Mouse (Mus musculus) midbrain, embryonic 10.5 days (tissue): ENCODE results near the gene A730049H05Rik. TPM values are rescaled to one million over a fixed set of nuclear protein-coding genes. Genes with fewer than 3 reads are reported as not detected.

Source experiments
- DNase-seq: peaks from one replicate; pipeline ENCODE4 v3.0.0-alpha.2; 2017; ENCODE audit warnings: low spot score
- H3K27ac ChIP-seq: fragments of 300-500 bp; sonication (generic); replicated peaks from 2 replicates; pipeline ENCODE4 v1.5.1; 2016; ENCODE audit warnings: mild to moderate bottlenecking
- H3K27me3 ChIP-seq: fragments of 300-500 bp; sonication (generic); 2 replicates; pipeline ENCODE4 v1.6.1; 2016; ENCODE audit warnings: low read depth, mild to moderate bottlenecking; ENCODE audit not compliant: poor library complexity, severe bottlenecking
- H3K36me3 ChIP-seq: fragments of 300-500 bp; sonication (generic); 2 replicates; pipeline ENCODE4 v1.6.1; 2016; ENCODE audit warnings: mild to moderate bottlenecking, moderate library complexity
- H3K4me1 ChIP-seq: fragments of 300-500 bp; sonication (generic); 2 replicates; pipeline ENCODE4 v1.6.1; 2016
- H3K4me3 ChIP-seq: fragments of 300-500 bp; sonication (generic); 2 replicates; pipeline ENCODE4 v1.5.1; 2016; ENCODE audit warnings: mild to moderate bottlenecking, moderate library complexity
- H3K9me3 ChIP-seq: fragments of 300-500 bp; sonication (generic); replicated peaks from 2 replicates; pipeline ENCODE4 v1.6.1; 2016; ENCODE audit warnings: mild to moderate bottlenecking
- WGBS: fragments of 180-500 bp; shearing (Covaris S2); methylation state at CpG from one replicate; pipeline ENCODE4 v1.1.7; 2016; 5-methylcytosine and 5-hydroxymethylcytosine counted together
- polyA plus RNA-seq: library from polyadenylated mRNA; unstranded; fragments of >200 nt; fragmentation: Nextera tagmentation; extraction: Ambion mirVana; gene quantifications from 2 replicates; pipeline ENCODE4 v1.2.1, GENCODE M21; 2016

Gene A730049H05Rik
- polyA plus RNA-seq, 1 experiment from 2014 or later = 1.5 TPM

DNA sequence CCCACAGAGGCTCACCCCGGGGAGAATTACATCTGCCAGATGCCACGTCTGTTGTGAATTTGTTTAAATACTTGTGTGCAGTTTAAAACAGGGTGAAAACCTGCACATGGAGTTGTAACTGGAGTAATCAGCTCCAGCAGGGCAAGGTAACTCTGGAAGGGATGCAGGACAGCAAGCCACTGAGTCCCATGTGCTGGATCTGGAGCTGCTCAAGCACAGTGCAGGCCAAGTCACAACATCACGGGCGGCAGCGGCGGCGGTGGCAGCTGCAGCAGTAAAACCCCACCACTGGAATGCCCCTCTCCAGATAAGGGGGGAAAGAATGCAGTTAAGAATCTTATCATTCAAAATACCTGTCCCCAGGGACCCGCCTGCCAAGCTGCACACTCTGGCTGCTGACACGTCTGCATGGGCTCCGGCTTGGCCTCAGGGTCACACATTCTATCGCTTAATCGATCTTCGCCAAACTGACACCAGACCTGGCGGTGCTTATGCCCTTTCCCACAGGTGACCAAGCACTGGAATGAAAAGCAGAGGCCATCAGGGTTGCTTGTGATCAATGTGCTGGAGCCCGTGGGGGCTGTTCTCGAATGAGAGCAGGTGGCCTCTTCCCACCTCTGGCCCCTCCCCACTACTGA is 53.4 kb downstream of the A730049H05Rik start:
- DNase-seq = no peak
- H3K36me3 ChIP-seq = no peaks in the 10 kb centered on the region; the same call in 1 of the 2 replicates
- no peaks in the 10 kb centered on the region for H3K9me3 ChIP-seq
- no peak overlapping the region for H3K27ac ChIP-seq
- peaks cover 13% of the 10 kb centered on the region for H3K4me1 ChIP-seq
- 68% methylated on average over 16 of the region's 16 CpGs for WGBS
- no peaks in the 10 kb centered on the region for H3K27me3 ChIP-seq
- no peak overlapping the region for H3K4me3 ChIP-seq

DNA sequence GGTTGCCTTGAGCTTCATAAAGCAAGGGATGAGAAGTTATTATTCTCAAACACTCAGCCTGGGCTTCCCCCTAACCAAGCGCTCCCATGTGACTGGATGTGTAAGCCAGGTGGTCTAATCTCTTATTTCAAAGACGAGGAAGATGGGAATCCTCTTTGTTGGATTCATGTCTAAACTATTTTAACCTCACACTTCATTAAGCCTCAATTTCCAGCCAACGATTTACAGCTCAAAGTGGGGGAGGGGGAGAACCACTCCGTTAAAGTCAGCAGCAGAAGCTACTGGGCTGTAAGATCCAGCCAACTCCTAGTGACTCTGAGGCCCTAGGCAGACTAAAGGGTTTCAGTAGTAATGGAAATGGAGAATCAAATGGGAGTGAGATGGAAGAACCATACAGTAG is 55.5 kb downstream of the A730049H05Rik start:
- Histone ChIP-seq H3K4me3 (no peak overlapping the region), H3K27me3 (peaks cover 5% of the 10 kb centered on the region; the same call in 1 of the 2 replicates), H3K36me3 (no peaks in the 10 kb centered on the region; the same call in 1 of the 2 replicates), H3K27ac (no peak overlapping the region), H3K9me3 (no peaks in the 10 kb centered on the region), H3K4me1 (peaks cover 13% of the 10 kb centered on the region)
- DNase-seq = no peak
- 71% methylated on average over 4 of the region's 4 CpGs for WGBS

DNA sequence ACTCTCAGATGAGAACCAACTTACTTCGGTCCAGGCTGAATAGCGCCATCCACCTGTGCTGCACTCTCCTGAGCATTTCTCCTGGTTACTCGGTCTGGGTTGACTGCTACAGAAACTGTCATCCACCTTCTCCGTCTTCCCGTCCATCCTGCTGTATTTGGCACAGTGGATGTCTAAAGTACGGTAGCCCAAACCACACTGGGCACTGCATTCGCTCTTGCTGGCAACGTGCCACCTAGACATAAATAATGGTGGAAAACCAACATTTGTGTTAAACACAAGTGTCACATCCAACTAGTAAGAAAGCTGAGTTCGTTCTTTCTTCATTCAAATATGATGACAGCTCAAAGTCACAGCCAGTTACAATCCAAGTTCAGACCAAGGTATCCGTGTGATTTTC is 56.5 kb downstream of the A730049H05Rik start:
- Histone ChIP-seq H3K9me3 (no peaks in the 10 kb centered on the region), H3K27me3 (peaks cover 15% of the 10 kb centered on the region; the same call in 1 of the 2 replicates), H3K4me3 (no peak overlapping the region), H3K27ac (no peak overlapping the region), H3K4me1 (peaks cover 13% of the 10 kb centered on the region), H3K36me3 (peaks cover 4% of the 10 kb centered on the region; the same call in 1 of the 2 replicates)
- DNase-seq = no peak
- 91% methylated on average over 10 of the region's 10 CpGs for WGBS

DNA sequence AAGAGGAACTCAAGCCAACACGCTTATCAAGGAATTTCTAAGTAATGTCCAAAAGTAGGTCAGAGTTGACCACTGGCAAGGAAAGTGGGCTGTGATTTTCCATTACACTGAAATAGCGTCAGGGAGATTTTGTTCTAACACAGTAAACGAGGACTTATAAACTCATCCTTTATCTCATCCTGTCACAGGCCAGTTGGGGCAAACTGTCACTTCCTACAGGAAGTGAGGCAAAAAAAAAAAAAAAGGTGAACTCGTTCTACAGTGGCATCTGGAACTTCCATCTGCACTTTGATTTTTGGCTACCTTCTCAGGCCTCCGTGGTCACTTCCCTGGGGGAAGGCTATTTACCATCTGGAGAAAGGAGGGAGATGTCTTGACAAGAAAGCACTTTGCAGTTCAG is 58.6 kb downstream of the A730049H05Rik start:
- DNase-seq = no peak
- Histone ChIP-seq H3K9me3 (no peaks in the 10 kb centered on the region), H3K4me3 (no peak overlapping the region), H3K4me1 (peaks cover 3% of the 10 kb centered on the region), H3K27me3 (peaks cover 34% of the 10 kb centered on the region), H3K36me3 (peaks cover 5% of the 10 kb centered on the region; the same call in 1 of the 2 replicates), H3K27ac (no peak overlapping the region)
- 81% methylated on average over 5 of the region's 5 CpGs for WGBS

DNA sequence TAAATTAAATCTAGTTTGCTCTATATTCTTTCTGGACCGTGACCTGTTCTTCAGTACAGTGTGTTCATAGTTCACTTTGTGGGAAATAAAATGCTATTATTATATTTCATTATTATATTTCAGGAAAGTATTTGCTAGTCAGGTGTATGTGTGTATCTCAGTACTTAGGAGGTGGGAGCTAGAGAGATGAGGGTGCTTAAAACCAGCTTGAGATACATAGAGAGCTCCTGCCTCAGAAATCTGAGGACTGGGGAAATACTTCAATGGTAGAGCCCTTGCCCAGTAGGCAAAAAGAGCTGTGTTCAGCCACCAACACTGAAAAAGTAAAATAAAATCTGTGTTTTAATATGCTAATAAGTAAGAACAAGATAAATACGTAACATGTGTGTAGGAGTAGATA is 59.1 kb downstream of the A730049H05Rik start:
- H3K36me3 ChIP-seq = peaks cover 5% of the 10 kb centered on the region; the same call in 1 of the 2 replicates
- no peak for DNase-seq
- H3K9me3 ChIP-seq = no peaks in the 10 kb centered on the region
- WGBS = 89% methylated on average over 2 of the region's 2 CpGs
- H3K4me3 ChIP-seq = no peak overlapping the region
- H3K4me1 ChIP-seq = no peaks in the 10 kb centered on the region
- H3K27ac ChIP-seq = no peak overlapping the region
- peaks cover 39% of the 10 kb centered on the region for H3K27me3 ChIP-seq

DNA sequence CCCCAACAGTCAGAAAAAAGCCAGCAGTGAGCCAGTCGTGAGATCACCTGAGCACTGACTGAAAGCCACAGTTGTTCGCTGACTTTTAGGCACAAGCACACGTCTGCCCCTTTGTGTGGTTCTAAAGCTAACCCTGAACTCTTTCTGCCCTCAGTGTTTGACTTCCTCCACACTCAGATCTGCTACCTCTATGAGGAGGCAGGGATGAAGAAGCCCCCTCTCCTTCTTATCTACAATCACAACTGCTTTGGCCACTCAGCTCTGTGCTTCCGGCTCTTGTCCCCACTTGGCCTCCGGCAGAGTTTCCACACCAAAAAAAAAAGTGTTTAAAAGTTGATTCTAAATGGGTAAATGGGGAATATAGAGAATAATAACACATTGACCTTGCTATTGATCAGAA is 59.8 kb downstream of the A730049H05Rik start:
- no peaks in the 10 kb centered on the region for H3K4me1 ChIP-seq
- no peak for DNase-seq
- peaks cover 47% of the 10 kb centered on the region for H3K27me3 ChIP-seq
- H3K27ac ChIP-seq = no peak overlapping the region
- 87% methylated on average over 5 of the region's 5 CpGs for WGBS
- H3K4me3 ChIP-seq = no peak overlapping the region
- no peaks in the 10 kb centered on the region for H3K9me3 ChIP-seq
- H3K36me3 ChIP-seq = peaks cover 5% of the 10 kb centered on the region; the same call in 1 of the 2 replicates

DNA sequence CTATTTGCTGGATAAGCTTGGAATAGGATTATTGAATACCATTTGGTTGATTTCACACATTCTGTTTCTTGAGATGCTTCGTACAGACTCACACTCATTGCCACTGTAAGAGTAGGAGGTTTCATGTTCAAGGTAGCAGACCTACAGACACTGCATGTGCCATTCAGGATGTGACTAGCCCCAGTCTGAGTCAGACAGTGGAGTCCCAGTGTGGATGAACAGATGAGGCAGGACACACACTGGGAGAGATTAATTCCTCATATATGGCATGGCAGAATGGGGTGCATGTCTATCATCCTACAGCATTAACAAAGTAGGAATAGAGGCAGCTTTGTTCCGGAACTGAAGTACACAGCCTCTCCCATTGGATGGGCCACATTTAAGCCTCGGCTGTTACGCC is 61.0 kb downstream of the A730049H05Rik start:
- Histone ChIP-seq H3K4me3 (no peak overlapping the region), H3K9me3 (no peaks in the 10 kb centered on the region), H3K4me1 (peaks cover 4% of the 10 kb centered on the region; the same call in 1 of the 2 replicates), H3K27me3 (peaks cover 58% of the 10 kb centered on the region), H3K27ac (no peak overlapping the region), H3K36me3 (peaks cover 5% of the 10 kb centered on the region; the same call in 1 of the 2 replicates)
- DNase-seq = no peak
- WGBS = 96% methylated on average over 4 of the region's 4 CpGs

DNA sequence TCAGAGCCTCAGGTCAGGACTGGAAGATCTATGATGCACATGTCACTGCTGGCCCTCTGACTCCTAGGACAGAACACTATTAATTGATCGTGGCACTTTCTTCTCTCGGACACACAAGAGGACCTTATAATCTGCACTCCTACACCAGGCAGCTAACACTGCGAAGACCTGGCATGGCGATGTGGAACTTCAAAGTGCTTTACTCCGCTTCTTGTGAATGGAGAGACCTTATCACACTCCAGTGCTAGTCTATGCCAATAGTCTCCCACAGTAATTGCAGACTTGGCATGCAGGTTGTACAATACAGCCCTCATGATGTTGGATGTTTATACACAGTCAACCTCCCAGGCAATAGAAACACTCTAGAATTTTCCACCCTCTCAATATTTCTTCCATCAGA is 62.5 kb downstream of the A730049H05Rik start:
- no peak for DNase-seq
- Histone ChIP-seq H3K4me3 (no peak overlapping the region), H3K4me1 (peaks cover 19% of the 10 kb centered on the region), H3K27ac (no peak overlapping the region), H3K9me3 (no peaks in the 10 kb centered on the region), H3K36me3 (peaks cover 5% of the 10 kb centered on the region; the same call in 1 of the 2 replicates), H3K27me3 (peaks cover 66% of the 10 kb centered on the region)
- WGBS = 91% methylated on average over 5 of the region's 5 CpGs

DNA sequence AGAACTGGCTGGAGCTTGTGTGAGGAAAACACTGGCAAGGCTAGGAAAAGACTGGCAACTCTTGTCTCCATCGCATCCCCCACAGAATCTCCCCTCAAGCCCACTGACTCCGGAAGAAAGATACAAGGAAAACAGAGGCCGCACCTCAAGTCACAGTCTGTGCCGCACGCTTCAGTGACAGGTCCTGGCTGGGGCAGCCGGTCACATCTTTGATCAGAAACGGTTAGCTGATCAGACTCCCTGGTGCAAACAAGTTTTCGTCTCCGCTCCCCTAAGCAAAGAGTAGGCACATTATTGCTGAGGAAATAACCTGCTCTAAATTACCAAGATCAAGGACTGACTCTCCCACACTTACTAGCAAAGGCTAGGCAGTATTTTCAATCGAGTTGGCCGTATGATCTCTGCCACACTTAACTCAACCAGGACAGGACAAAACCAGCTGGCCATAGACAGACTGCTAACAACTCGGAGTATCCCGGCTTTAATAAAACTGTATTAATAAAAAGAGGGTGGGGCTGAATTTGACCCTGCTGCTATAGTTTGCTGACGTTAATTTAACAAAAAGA is 63.5 kb downstream of the A730049H05Rik start:
- Histone ChIP-seq H3K9me3 (no peaks in the 10 kb centered on the region), H3K36me3 (peaks cover 5% of the 10 kb centered on the region; the same call in 1 of the 2 replicates), H3K4me3 (no peak overlapping the region), H3K4me1 (peaks cover 26% of the 10 kb centered on the region), H3K27me3 (peaks cover 77% of the 10 kb centered on the region), H3K27ac (no peak overlapping the region)
- WGBS = 76% methylated on average over 14 of the region's 14 CpGs
- no peak for DNase-seq

DNA sequence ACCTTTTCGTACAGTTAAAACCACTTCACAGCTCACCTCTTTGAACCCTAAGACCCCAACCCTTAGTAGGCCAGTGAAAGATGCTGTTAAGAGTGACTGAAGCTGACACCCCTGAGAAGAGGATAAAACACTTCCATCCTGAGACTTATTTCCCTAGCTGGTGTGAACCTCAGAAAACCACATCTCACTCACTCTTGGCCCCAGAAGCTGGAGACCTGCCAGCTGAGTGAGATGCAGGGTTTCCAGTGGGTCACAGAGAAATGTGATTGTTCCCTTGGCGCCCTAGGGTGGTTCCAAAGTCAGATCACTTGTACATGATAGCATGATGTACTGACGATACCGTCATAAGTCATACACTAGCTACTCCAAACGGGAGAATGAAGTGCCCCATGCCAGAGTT is 66.2 kb downstream of the A730049H05Rik start:
- Histone ChIP-seq H3K4me1 (peaks cover 26% of the 10 kb centered on the region), H3K4me3 (no peak overlapping the region), H3K27me3 (peaks cover 91% of the 10 kb centered on the region), H3K36me3 (peaks cover 4% of the 10 kb centered on the region; the same call in 1 of the 2 replicates), H3K9me3 (no peaks in the 10 kb centered on the region), H3K27ac (no peak overlapping the region)
- DNase-seq = no peak
- WGBS = 61% methylated on average over 5 of the region's 5 CpGs

DNA sequence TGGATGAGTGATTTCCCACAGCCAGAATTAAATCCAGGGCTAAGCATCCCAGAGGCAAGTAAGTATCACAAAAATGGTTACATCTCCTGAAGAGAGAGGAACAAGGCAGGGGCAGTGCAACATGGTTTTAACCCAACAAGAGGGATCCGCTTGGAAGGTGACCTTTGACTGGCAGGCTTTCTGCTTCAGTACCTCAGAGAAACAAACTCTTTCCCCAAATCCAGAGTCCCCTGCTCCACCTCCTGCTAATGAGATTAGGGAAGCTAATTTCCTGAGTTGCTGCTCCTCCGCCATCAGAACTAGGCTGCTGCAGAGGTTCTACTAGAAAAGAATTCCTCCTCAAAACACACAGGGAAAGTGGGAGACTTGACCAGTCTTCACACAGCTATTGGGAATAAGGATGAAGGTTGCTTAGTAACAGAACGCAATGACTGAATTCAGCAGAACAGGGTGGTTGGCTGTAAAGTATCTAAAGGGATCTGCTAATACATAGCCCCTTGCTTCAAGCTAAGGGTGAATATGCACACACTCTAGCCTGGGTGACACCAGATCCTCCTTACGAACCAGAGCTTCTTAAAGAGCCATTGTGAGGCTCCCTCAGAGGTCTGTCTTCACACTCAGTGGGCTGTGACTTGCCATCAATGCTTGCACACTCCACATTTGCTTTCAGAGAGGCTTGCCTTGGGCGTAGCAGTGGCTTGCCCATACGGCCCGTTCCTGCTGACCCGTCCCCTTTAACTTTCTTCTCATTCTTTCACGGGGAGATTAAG is 67.0 kb downstream of the A730049H05Rik start:
- DNase-seq = peak; percentile 41
- Histone ChIP-seq H3K4me1 (peaks cover 26% of the 10 kb centered on the region), H3K27me3 (peaks cover 93% of the 10 kb centered on the region), H3K27ac (no peak overlapping the region), H3K4me3 (no peak overlapping the region), H3K9me3 (no peaks in the 10 kb centered on the region), H3K36me3 (no peaks in the 10 kb centered on the region)
- WGBS = 10% methylated on average over 9 of the region's 9 CpGs

DNA sequence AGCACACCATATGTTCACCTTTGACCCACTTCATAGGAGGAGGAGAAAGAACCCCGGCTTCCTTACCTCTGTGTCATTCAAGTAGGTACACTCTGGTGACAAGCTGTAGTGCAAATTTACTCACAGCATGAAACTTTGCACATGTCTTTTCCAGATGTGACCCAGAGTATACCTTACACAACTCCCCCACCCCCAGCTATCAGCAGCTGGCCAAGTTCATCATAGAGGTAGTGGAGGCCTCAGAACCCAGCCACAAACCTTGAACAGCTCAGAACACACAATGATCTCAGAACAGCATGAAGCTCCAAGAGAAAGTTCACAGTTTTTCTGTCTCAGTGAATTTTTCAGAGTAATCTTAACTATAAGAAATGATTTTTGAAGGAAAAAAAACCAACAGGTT is 75.3 kb downstream of the A730049H05Rik start:
- H3K27me3 ChIP-seq = peaks cover 51% of the 10 kb centered on the region
- H3K4me1 ChIP-seq = peaks cover 15% of the 10 kb centered on the region
- H3K4me3 ChIP-seq = no peak overlapping the region
- WGBS = 79% methylated on average over 1 of the region's 1 CpGs
- H3K27ac ChIP-seq = no peak overlapping the region
- peaks cover 22% of the 10 kb centered on the region for H3K36me3 ChIP-seq
- no peak for DNase-seq
- no peaks in the 10 kb centered on the region for H3K9me3 ChIP-seq
